Mouse (Mus musculus) olfactory bulb, adult 2 months (tissue): ENCODE data around the gene 1600014C10Rik. TPM values are rescaled to one million over a fixed set of nuclear protein-coding genes. Genes with fewer than 3 reads are reported as not detected.

Experiments used
- H3K27ac ChIP-seq: fragments of 200-500 bp; 2 replicates; pipeline ENCODE4 v1.5.1; 2012; ENCODE audit warnings: low read depth, low read length; ENCODE audit not compliant: insufficient read depth
- H3K4me1 ChIP-seq: fragments of 200-500 bp; 2 replicates; pipeline ENCODE4 v1.6.1; 2012; ENCODE audit warnings: low read length; ENCODE audit not compliant: control insufficient read depth, insufficient read depth
- H3K4me3 ChIP-seq: fragments of 200-500 bp; 2 replicates; pipeline ENCODE4 v1.5.1; 2012; ENCODE audit warnings: mild to moderate bottlenecking, low read depth, low read length, moderate library complexity; ENCODE audit not compliant: insufficient read depth
- CTCF ChIP-seq: fragments of 200-500 bp; IDR thresholded peaks from 2 replicates; pipeline ENCODE4 v1.5.1; 2012; ENCODE audit warnings: low read depth, mild to moderate bottlenecking, low read length, moderate library complexity; ENCODE audit not compliant: insufficient read depth
- POLR2A ChIP-seq: fragments of 200-500 bp; IDR thresholded peaks from 2 replicates; pipeline ENCODE4 v1.6.1; 2012; ENCODE audit warnings: mild to moderate bottlenecking, low read depth, low read length, moderate library complexity; ENCODE audit not compliant: insufficient read depth
- WGBS: fragments of 180-500 bp; shearing (Covaris S2); methylation state at CpG from one replicate; pipeline ENCODE4 v1.1.7; 2018; 5-methylcytosine and 5-hydroxymethylcytosine counted together
- polyA plus RNA-seq: library from polyadenylated mRNA; stranded (reverse); fragments of >200 nt; gene quantifications from 2 replicates; pipeline ENCODE4 v1.2.4, GENCODE M21; 2012; ENCODE audit warnings: low replicate concordance; ENCODE audit not compliant: missing spikeins, insufficient read depth, insufficient read length

1600014C10Rik gene
- polyA plus RNA-seq, 1 experiment = not detected

DNA sequence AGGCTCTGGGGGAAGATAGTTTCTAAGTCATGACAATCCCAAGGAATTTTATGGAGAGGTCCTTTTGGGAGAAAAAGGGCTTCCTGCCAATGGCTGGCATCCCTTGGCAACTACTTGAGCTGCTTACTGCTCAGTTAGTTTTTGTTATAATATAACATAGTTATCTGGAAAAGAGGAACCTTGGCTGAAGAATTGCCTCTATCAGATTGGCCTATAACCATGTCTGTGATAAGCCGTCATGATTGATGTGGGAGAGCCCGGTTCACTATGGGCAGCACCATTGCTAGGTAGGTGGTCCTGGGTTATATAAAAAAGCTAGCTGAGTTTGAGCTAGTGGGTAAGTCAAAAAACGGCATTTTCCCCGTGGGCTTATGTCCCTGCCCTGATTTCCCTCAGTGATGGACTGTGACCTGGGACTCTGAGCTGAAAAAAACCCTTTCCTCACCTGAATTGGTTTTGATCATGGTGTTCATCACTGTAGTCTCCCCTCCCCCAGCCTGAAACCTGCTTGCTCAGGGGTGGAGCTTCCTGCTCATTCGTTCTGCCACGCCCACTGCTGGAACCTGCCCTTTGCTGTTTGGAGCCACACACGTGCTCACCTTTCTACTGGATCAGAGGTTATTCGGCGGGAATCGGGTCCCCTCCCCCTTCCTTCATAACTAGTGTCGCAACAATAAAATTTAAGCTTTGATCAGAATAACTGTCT lies 53.5 kb downstream of the 1600014C10Rik start:
- Histone ChIP-seq H3K4me1 (no peaks in the 10 kb centered on the region), H3K4me3 (no peak overlapping the region), H3K27ac (no peak overlapping the region)
- WGBS = 48% methylated on average over 11 of the region's 11 CpGs
- TF ChIP-seq CTCF (no peak), POLR2A (no peak)

GRCm38 (mm10) chr7:38237140-38237539 lies 54.1 kb downstream of the 1600014C10Rik start:
- Histone ChIP-seq H3K4me1 (no peaks in the 10 kb centered on the region), H3K27ac (no peak overlapping the region), H3K4me3 (no peak overlapping the region)
- TF ChIP-seq CTCF (no peak), POLR2A (no peak)

- 85% methylated on average over 4 of the region's 4 CpGs for WGBS
- TF ChIP-seq POLR2A = no peak
- no peak for TF ChIP-seq CTCF
- Histone ChIP-seq H3K4me1 (no peaks in the 10 kb centered on the region), H3K27ac (no peak overlapping the region), H3K4me3 (no peak overlapping the region)
These were observed 59.4 kb downstream of the 1600014C10Rik start for GRCm38 (mm10) chr7:38242417-38242816.

Other genes starting within 250 kb of the 1600014C10Rik start
- not detected in 2 replicates for gene Uri1, start 159.7 kb upstream of the 1600014C10Rik start, polyA plus RNA-seq
- not detected in 2 replicates for gene Ccne1, start 75.7 kb upstream of the 1600014C10Rik start, polyA plus RNA-seq
- gene Plekhf1, start 44.8 kb downstream of the 1600014C10Rik start, polyA plus RNA-seq = not detected in 2 replicates
- gene Pop4, start 88.2 kb downstream of the 1600014C10Rik start, polyA plus RNA-seq = not detected in 2 replicates